Mouse (Mus musculus) forebrain, embryonic 12.5 days (tissue): ENCODE results near the gene Zswim5. TPM values are rescaled to one million over a fixed set of nuclear protein-coding genes. Genes with fewer than 3 reads are reported as not detected.

ENCODE experiments used
- ATAC-seq: fragments of 200-750 bp; cut with Nextera tagmentation; 2 replicates; pipeline ENCODE4 v1.8.0; 2017; ENCODE audit warnings: moderate TSS enrichment; ENCODE audit not compliant: low FRiP score
- H3K27ac ChIP-seq: fragments of 300-500 bp; sonication (generic); 2 replicates; pipeline ENCODE4 v1.5.1; 2016; ENCODE audit warnings: mild to moderate bottlenecking
- H3K27me3 ChIP-seq: fragments of 300-500 bp; sonication (generic); 2 replicates; pipeline ENCODE4 v1.6.1; 2016; ENCODE audit warnings: mild to moderate bottlenecking
- H3K36me3 ChIP-seq: fragments of 300-500 bp; sonication (generic); replicated peaks from 2 replicates; pipeline ENCODE4 v1.6.1; 2016; ENCODE audit warnings: mild to moderate bottlenecking
- H3K4me1 ChIP-seq: fragments of 300-500 bp; sonication (generic); 2 replicates; pipeline ENCODE4 v1.6.1; 2016
- H3K4me2 ChIP-seq: fragments of 300-500 bp; sonication (generic); 2 replicates; pipeline ENCODE4 v1.6.1; 2016; ENCODE audit warnings: mild to moderate bottlenecking, moderate library complexity
- H3K4me3 ChIP-seq: fragments of 300-500 bp; sonication (generic); replicated peaks from 2 replicates; pipeline ENCODE4 v1.5.1; 2016; ENCODE audit warnings: mild to moderate bottlenecking
- H3K9ac ChIP-seq: fragments of 300-500 bp; sonication (generic); 2 replicates; pipeline ENCODE4 v1.6.1; 2016; ENCODE audit warnings: mild to moderate bottlenecking
- H3K9me3 ChIP-seq: fragments of 300-500 bp; sonication (generic); 2 replicates; pipeline ENCODE4 v1.6.1; 2016
- WGBS: fragments of 180-500 bp; shearing (Covaris S2); methylation state at CpG from one replicate; pipeline ENCODE4 v1.1.7; 2016; 5-methylcytosine and 5-hydroxymethylcytosine counted together
- polyA plus RNA-seq: library from polyadenylated mRNA; unstranded; fragments of >200 nt; fragmentation: Nextera tagmentation; extraction: Ambion mirVana; gene quantifications from 2 replicates; pipeline ENCODE4 v1.2.1, GENCODE M21; 2016

Zswim5 gene
- polyA plus RNA-seq, 1 experiment from 2014 or later = 12.0 TPM

GRCm38 (mm10) chr4:116993672-116994621, 116.8 kb downstream of the Zswim5 start, which contains the start of gene Urod:
Gene Urod, minus strand, starts transcription at chr4:116994413.
- WGBS = 1% methylated on average over 38 of the region's 38 CpGs

DNA sequence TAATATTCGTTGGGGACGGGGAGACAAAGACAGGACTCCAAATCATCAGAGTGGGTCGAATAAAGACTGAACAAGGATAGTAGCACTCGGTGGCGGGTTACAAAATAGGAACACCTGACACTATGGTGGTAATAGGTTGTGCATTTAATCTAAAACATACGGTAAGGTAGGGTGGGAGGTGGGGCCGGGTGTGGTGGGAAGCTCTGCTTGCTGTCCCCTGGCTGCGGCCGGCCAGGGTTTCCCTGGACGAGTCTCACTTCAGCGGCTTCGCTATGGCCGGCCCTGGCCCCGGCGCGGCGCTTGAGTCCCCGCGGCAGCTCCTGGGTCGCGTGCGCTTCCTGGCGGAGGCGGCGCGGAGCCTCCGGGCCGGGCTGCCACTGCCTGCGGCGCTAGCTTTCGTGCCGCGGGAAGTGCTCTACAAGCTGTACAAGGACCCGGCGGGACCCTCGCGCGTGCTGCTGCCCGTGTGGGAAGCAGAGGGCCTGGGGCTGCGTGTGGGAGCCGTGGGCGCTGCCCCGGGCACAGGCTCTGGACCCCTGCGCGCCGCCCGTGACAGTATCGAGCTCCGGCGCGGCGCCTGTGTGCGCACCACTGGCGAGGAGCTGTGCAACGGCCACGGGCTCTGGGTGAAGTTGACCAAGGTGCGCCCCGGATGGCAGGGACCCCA, 118.1 kb downstream of the Zswim5 start, which contains the start of gene Hectd3:
TSS of gene Hectd3 (plus strand) at position 187 of the 667 bp plus-strand sequence.
- Histone ChIP-seq H3K4me3 (peak within 1 kb of the TSS; percentile 87), H3K4me2 (peak within 1 kb of the TSS; percentile 99), H3K4me1 (peaks cover 28% of the 10 kb centered on the region), H3K27me3 (peaks cover 8% of the 10 kb centered on the region; the same call in 1 of the 2 replicates), H3K27ac (peak within 1 kb of the TSS; percentile 85), H3K36me3 (peaks cover 14% of the 10 kb centered on the region; the same call in 1 of the 2 replicates), H3K9ac (peak within 1 kb of the TSS; percentile 76), H3K9me3 (no peaks in the 10 kb centered on the region)
- WGBS = under 1% methylated on average over 58 of the region's 58 CpGs
- peak; percentile 69 for ATAC-seq

More at GRCm38 (mm10) chr4:116993672-116994621, 116.8 kb downstream of the Zswim5 start, which contains the start of gene Urod:
- no peaks in the 10 kb centered on the region for H3K9me3 ChIP-seq
- H3K27ac ChIP-seq = peak within 1 kb of the TSS; percentile 85
- peaks cover 28% of the 10 kb centered on the region for H3K4me1 ChIP-seq
- H3K4me3 ChIP-seq = peak within 1 kb of the TSS; percentile 87
- H3K27me3 ChIP-seq = peaks cover 8% of the 10 kb centered on the region; the same call in 1 of the 2 replicates
- peak within 1 kb of the TSS; percentile 76 for H3K9ac ChIP-seq
- peak within 1 kb of the TSS; percentile 99 for H3K4me2 ChIP-seq
- H3K36me3 ChIP-seq = peaks cover 6% of the 10 kb centered on the region; the same call in 1 of the 2 replicates
- peak; percentile 92 for ATAC-seq

- Histone ChIP-seq H3K36me3 (peaks cover 16% of the 10 kb centered on the region; the same call in 1 of the 2 replicates), H3K4me3 (peak overlapping the region; percentile 87), H3K9ac (peak overlapping the region; percentile 76), H3K27me3 (peaks cover 8% of the 10 kb centered on the region; the same call in 1 of the 2 replicates), H3K9me3 (no peaks in the 10 kb centered on the region), H3K4me2 (peak overlapping the region; percentile 99), H3K4me1 (peaks cover 28% of the 10 kb centered on the region), H3K27ac (peak overlapping the region; percentile 85)
- WGBS = 0% methylated on average over 16 of the region's 16 CpGs
- ATAC-seq = no peak
Measured at GRCm38 (mm10) chr4:116995798-116996135, 118.6 kb downstream of the Zswim5 start.

DNA sequence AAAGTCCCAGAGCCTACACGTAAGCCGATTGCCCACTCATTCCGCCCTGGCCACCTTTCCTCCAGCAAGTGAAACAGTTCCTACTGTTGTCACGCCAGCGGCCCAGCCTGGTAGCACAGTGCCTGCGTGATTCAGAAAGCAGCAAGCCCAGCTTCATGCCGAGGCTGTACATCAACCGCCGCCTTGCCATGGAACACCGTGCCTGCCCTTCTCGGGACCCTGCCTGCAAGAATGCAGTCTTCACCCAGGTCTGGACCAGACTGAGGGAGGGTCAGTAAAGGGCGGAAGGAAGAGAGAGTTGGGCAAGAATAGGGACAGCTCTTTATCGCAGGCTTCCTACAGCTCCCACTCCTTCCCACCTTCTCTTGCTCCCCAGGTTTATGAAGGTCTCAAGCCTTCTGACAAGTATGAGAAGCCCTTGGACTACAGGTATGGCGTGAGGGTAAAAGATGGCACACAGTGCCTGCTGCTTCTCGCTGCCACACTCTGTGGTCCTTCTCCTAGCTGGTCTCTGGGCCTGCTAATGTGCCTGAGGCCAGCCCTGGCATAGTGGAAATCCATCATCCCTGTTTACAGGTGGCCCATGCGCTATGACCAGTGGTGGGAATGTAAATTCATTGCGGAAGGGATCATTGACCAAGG, 122.5 kb downstream of the Zswim5 start:
- H3K4me1 ChIP-seq = peaks cover 16% of the 10 kb centered on the region
- H3K27ac ChIP-seq = no peak overlapping the region
- H3K36me3 ChIP-seq = peaks cover 34% of the 10 kb centered on the region
- H3K4me3 ChIP-seq = no peak overlapping the region
- no peak overlapping the region for H3K9ac ChIP-seq
- no peaks in the 10 kb centered on the region for H3K9me3 ChIP-seq
- no peak for ATAC-seq
- H3K4me2 ChIP-seq = no peak overlapping the region
- 92% methylated on average over 17 of the region's 17 CpGs for WGBS
- peaks cover 12% of the 10 kb centered on the region; the same call in 1 of the 2 replicates for H3K27me3 ChIP-seq

DNA sequence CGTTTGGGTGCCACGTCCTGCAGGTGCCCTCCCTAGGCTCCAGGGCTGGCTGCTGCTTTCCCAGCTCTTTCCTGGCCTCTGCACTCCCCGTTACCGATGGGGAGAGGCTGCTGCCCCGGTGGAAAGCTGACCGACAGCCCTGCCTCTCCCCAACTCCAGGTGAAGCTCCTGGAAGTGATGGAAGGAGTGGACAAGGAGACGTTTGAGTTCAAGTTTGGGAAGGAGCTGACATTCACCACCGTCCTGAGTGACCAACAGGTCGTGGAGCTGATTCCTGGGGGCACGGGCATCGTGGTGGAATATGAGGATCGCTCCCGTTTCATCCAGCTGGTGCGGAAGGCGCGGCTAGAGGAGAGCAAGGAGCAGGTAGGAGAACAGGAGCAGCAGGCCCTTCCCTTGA, 124.8 kb downstream of the Zswim5 start:
- 0 out of 2 replicates have a peak, but pooled peaks cover 2% of the 10 kb centered on the region for H3K4me1 ChIP-seq
- 91% methylated on average over 16 of the region's 16 CpGs for WGBS
- ATAC-seq = no peak

DNA sequence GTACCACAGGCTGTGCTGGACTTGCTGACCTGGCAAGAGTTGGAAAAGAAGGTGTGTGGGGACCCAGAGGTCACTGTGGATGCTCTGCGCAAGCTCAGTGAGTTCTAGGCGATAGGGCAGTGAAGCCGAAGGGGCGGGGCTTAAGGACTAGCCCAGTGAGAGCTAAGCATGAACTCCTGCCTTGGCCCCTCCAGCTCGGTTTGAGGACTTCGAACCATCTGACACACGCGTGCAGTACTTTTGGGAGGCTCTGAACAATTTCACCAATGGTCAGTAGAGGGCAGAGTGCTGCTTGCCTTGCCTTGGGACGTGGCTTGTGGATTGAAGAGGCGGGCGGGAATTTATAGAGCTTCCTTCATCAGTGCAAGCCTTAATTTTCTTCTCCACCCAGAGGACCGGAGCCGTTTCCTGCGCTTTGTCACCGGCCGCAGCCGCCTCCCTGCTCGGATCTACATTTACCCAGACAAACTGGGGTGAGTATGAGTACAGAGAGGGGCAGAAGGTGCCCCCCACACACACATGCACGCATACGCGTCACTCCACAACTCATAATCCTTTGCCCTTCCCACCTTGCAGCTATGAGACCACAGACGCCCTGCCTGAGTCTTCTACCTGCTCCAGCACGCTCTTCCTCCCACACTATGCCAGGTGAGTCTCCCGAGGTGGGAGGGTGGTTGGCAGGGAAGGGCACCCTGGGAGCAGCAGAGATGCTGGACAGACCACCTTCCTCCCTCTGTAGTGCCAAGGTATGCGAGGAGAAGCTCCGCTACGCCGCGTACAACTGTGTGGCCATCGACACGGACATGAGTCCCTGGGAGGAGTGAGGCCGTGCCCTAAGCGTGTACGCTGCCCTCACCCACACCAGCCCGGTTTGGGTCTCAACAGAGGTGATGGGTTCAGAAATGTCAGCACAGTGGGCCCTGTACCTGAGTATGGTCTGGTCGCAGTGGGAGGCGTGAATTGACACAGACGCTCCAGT, 125.7 kb downstream of the Zswim5 start:
- H3K36me3 ChIP-seq = peaks cover 34% of the 10 kb centered on the region
- peak; percentile 67 for ATAC-seq
- H3K4me3 ChIP-seq = no peak overlapping the region
- no peak overlapping the region for H3K9ac ChIP-seq
- no peak overlapping the region for H3K27ac ChIP-seq
- 0 out of 2 replicates have a peak, but pooled peaks cover 4% of the 10 kb centered on the region for H3K27me3 ChIP-seq
- H3K4me1 ChIP-seq = 0 out of 2 replicates have a peak, but pooled peaks cover 2% of the 10 kb centered on the region
- WGBS = 55% methylated on average over 38 of the region's 38 CpGs
- no peaks in the 10 kb centered on the region for H3K9me3 ChIP-seq
- H3K4me2 ChIP-seq = 0 out of 2 replicates have a peak overlapping the region, but pooled peaks have one; percentile 1

More for the DNA sequence above, 124.8 kb downstream of the Zswim5 start:
- H3K9ac ChIP-seq = no peak overlapping the region
- H3K4me2 ChIP-seq = no peak overlapping the region
- no peak overlapping the region for H3K27ac ChIP-seq
- H3K9me3 ChIP-seq = no peaks in the 10 kb centered on the region
- peaks cover 34% of the 10 kb centered on the region for H3K36me3 ChIP-seq
- 0 out of 2 replicates have a peak, but pooled peaks cover 4% of the 10 kb centered on the region for H3K27me3 ChIP-seq
- H3K4me3 ChIP-seq = no peak overlapping the region

DNA sequence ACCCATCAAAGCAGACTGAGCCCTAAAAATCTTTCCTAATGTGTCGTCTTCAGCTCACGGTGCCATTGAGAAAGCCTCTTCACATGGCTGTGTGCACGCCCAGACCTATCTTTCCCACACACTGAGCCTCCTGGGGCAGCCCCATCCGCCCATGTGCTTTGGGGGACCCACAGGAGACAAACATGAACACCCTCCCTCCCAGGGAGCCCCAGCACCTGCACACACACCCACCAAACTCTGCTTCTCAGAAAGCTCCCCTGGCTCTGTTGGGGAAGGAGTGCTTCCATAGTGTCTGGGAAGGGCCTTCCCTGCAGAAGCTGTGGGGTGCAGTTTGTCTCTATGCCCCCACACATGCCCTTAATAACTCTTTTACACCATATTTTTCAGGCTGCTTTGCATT, 127.5 kb downstream of the Zswim5 start:
- Histone ChIP-seq H3K27ac (no peak overlapping the region), H3K27me3 (0 out of 2 replicates have a peak, but pooled peaks cover 4% of the 10 kb centered on the region), H3K9me3 (no peaks in the 10 kb centered on the region), H3K9ac (no peak overlapping the region), H3K4me1 (0 out of 2 replicates have a peak, but pooled peaks cover 2% of the 10 kb centered on the region), H3K36me3 (peaks cover 29% of the 10 kb centered on the region), H3K4me2 (no peak overlapping the region), H3K4me3 (no peak overlapping the region)
- WGBS = 84% methylated on average over 4 of the region's 4 CpGs
- ATAC-seq = no peak

DNA sequence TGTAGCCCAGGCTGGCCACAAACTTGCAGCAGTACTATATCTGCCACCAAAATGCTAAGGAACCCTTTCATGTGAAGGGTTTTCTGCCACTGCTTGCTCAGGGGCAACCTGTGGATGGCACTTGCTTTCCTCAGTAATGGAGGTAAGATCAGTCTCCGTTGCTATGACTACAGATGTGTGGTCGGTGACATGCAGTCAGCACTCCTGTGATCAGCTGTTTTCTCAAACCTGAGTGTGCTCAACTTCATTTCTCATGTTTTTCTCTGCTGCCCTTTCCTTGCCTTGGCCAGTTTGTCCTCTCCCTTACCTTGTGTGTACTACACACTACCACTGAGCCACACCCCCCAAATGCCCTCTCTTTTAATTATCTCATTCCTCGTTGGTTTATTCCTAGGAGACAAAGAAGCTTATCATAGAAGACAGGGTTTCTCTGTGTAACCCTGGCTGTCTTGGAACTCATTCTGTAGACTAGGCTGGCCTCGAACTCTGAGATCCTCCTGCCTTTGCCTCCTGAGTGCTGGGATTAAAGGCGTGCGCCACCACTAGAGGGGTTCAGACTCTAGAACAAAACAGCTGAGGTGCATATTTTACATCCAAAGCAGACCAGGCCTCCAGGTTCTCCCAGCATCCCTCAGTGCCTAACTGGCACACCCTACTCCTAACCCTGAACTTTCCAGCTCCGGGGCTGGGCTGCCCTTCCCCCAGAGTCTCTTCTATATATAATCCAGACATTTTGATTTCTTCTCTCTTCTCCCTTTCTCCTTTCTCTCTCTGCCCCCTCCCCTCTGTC, 128.6 kb downstream of the Zswim5 start:
- WGBS = 81% methylated on average over 7 of the region's 7 CpGs

GRCm38 (mm10) chr4:117007058-117007457, 129.9 kb downstream of the Zswim5 start:
- Histone ChIP-seq H3K4me3 (no peak overlapping the region), H3K4me2 (no peak overlapping the region), H3K36me3 (peaks cover 13% of the 10 kb centered on the region; the same call in 1 of the 2 replicates), H3K9me3 (no peaks in the 10 kb centered on the region), H3K27ac (no peak overlapping the region), H3K9ac (no peak overlapping the region), H3K27me3 (no peaks in the 10 kb centered on the region), H3K4me1 (0 out of 2 replicates have a peak, but pooled peaks cover 2% of the 10 kb centered on the region)
- no peak for ATAC-seq
- WGBS = 85% methylated on average over 3 of the region's 3 CpGs

More for the DNA sequence above, 128.6 kb downstream of the Zswim5 start:
- H3K27ac ChIP-seq = no peak overlapping the region; the same call in 1 of the 2 replicates
- 0 out of 2 replicates have a peak, but pooled peaks cover 2% of the 10 kb centered on the region for H3K4me1 ChIP-seq
- no peak for ATAC-seq
- 0 out of 2 replicates have a peak, but pooled peaks cover 4% of the 10 kb centered on the region for H3K27me3 ChIP-seq
- H3K36me3 ChIP-seq = peaks cover 18% of the 10 kb centered on the region
- H3K4me3 ChIP-seq = no peak overlapping the region
- no peak overlapping the region for H3K9ac ChIP-seq
- H3K9me3 ChIP-seq = no peaks in the 10 kb centered on the region
- no peak overlapping the region for H3K4me2 ChIP-seq

GRCm38 (mm10) chr4:117010231-117010630, 133.1 kb downstream of the Zswim5 start:
- H3K4me1 ChIP-seq = no peaks in the 10 kb centered on the region
- no peaks in the 10 kb centered on the region for H3K27me3 ChIP-seq
- no peak overlapping the region for H3K4me3 ChIP-seq
- H3K27ac ChIP-seq = no peak overlapping the region
- no peak for ATAC-seq
- H3K36me3 ChIP-seq = no peaks in the 10 kb centered on the region
- no peak overlapping the region for H3K4me2 ChIP-seq
- no peak overlapping the region for H3K9ac ChIP-seq
- no peaks in the 10 kb centered on the region for H3K9me3 ChIP-seq
- 89% methylated on average over 5 of the region's 5 CpGs for WGBS
